Mouse (Mus musculus) heart, embryonic 15.5 days (tissue): Measurements from ENCODE around the gene Clmp. TPM values are rescaled to one million over a fixed set of nuclear protein-coding genes. Genes with fewer than 3 reads are reported as not detected.

ENCODE experiments used
- ATAC-seq: fragments of 200-750 bp; cut with Nextera tagmentation; replicated peaks from 2 replicates; pipeline ENCODE4 v1.8.0; 2017; ENCODE audit warnings: low read depth, moderate TSS enrichment; ENCODE audit not compliant: insufficient number of reproducible peaks, insufficient read depth, low FRiP score
- H3K27ac ChIP-seq: fragments of 300-500 bp; sonication (generic); 2 replicates; pipeline ENCODE4 v1.5.1; 2015; ENCODE audit warnings: mild to moderate bottlenecking, inconsistent platforms
- H3K27me3 ChIP-seq: fragments of 300-500 bp; sonication (generic); 2 replicates; pipeline ENCODE4 v1.6.1; 2015; ENCODE audit warnings: inconsistent platforms
- H3K36me3 ChIP-seq: fragments of 300-500 bp; sonication (generic); 2 replicates; pipeline ENCODE4 v1.6.1; 2015; ENCODE audit warnings: mild to moderate bottlenecking, inconsistent platforms
- H3K4me1 ChIP-seq: fragments of 300-500 bp; sonication (generic); replicated peaks from 2 replicates; pipeline ENCODE4 v1.6.1; 2015; ENCODE audit warnings: inconsistent platforms
- H3K4me2 ChIP-seq: fragments of 300-500 bp; sonication (generic); 2 replicates; pipeline ENCODE4 v1.6.1; 2015; ENCODE audit warnings: inconsistent platforms, mild to moderate bottlenecking, moderate library complexity
- H3K4me3 ChIP-seq: fragments of 300-500 bp; sonication (generic); 2 replicates; pipeline ENCODE4 v1.5.1; 2015; ENCODE audit warnings: mild to moderate bottlenecking, inconsistent platforms
- H3K9ac ChIP-seq: fragments of 300-500 bp; sonication (generic); 2 replicates; pipeline ENCODE4 v1.6.1; 2015; ENCODE audit warnings: mild to moderate bottlenecking, inconsistent platforms
- H3K9me3 ChIP-seq: fragments of 300-500 bp; sonication (generic); replicated peaks from 2 replicates; pipeline ENCODE4 v1.6.1; 2016; ENCODE audit warnings: inconsistent platforms
- WGBS: fragments of 180-500 bp; shearing (Covaris S2); methylation state at CpG from one replicate; pipeline ENCODE4 v1.1.7; 2015; ENCODE audit warnings: mixed read lengths; 5-methylcytosine and 5-hydroxymethylcytosine counted together
- polyA plus RNA-seq: library from polyadenylated mRNA; unstranded; fragments of >200 nt; fragmentation: Nextera tagmentation; extraction: Ambion mirVana; gene quantifications from 2 replicates; pipeline ENCODE4 v1.2.1, GENCODE M21; 2015

Gene Clmp
- polyA plus RNA-seq, 1 experiment from 2014 or later: 7.9 TPM

- Histone ChIP-seq H3K27me3 (no peaks in the 10 kb centered on the region), H3K9ac (no peak overlapping the region), H3K4me3 (no peak overlapping the region), H3K36me3 (no peaks in the 10 kb centered on the region), H3K4me2 (no peak overlapping the region), H3K27ac (0 out of 2 replicates have a peak overlapping the region, but pooled peaks have one; percentile 45), H3K4me1 (peaks cover 13% of the 10 kb centered on the region), H3K9me3 (no peaks in the 10 kb centered on the region)
- WGBS: 40% methylated on average over 2 of the region's 2 CpGs
- no peak for ATAC-seq
Observed at GRCm38 (mm10) chr9:40732302-40732701, 46.5 kb downstream of the Clmp start.

DNA sequence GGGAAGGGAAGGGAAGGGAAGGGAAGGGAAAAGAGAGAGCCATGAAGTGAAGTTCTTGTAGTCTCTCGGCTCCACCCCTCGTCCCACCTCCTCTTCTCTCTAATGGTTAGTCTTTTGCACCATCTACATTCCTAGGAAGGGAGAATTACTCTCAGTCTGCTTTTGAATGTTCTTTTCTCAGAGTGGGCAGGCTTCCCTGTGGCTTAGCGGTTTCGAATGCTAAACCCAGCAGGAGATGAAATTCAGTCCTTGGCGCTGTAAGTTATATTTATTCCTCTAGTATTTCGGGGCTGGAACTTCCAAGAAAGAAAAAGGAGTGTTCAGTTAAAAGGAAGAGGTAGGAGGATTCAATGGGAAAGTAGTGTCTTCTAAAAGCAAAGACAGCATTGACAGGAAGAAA, 51.4 kb downstream of the Clmp start:
- Histone ChIP-seq H3K27ac (no peak overlapping the region), H3K9ac (no peak overlapping the region), H3K4me2 (no peak overlapping the region), H3K36me3 (no peaks in the 10 kb centered on the region), H3K27me3 (no peaks in the 10 kb centered on the region), H3K4me1 (no peaks in the 10 kb centered on the region), H3K4me3 (no peak overlapping the region), H3K9me3 (no peaks in the 10 kb centered on the region)
- WGBS: 78% methylated on average over 6 of the region's 6 CpGs
- ATAC-seq: no peak

GRCm38 (mm10) chr9:40743525-40744034, 57.8 kb downstream of the Clmp start:
- Histone ChIP-seq H3K4me3 (no peak overlapping the region), H3K9ac (no peak overlapping the region), H3K4me1 (no peaks in the 10 kb centered on the region), H3K27ac (no peak overlapping the region), H3K27me3 (no peaks in the 10 kb centered on the region), H3K36me3 (no peaks in the 10 kb centered on the region), H3K4me2 (no peak overlapping the region), H3K9me3 (no peaks in the 10 kb centered on the region)
- WGBS: 40% methylated on average over 7 of the region's 7 CpGs
- ATAC-seq: no peak

GRCm38 (mm10) chr9:40744233-40744632, 58.5 kb downstream of the Clmp start:
- WGBS: 41% methylated on average over 3 of the region's 3 CpGs
- Histone ChIP-seq H3K4me1 (no peaks in the 10 kb centered on the region), H3K27me3 (no peaks in the 10 kb centered on the region), H3K9ac (no peak overlapping the region), H3K9me3 (no peaks in the 10 kb centered on the region), H3K36me3 (no peaks in the 10 kb centered on the region), H3K4me3 (no peak overlapping the region), H3K4me2 (no peak overlapping the region), H3K27ac (no peak overlapping the region)
- no peak for ATAC-seq

DNA sequence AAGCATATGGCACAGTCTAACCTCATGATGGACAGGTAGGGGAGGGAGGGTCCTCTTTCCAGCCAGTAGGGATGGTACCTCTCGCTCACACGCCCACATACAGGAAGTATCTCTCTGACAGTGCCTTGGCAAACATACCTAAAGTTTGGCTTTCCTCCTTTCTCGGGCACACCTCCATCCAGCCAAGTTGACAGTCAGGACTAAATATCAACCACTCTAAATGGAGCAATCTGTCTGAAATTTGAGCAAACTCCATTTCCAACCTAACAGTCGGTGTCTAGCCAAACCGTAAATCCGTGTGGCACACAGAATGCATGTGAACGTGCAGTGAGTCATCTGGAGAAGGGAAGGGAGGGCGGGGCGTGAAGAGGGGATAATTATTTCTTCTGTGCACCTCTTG, 61.0 kb downstream of the Clmp start:
- Histone ChIP-seq H3K9ac (no peak overlapping the region), H3K27me3 (no peaks in the 10 kb centered on the region), H3K4me2 (no peak overlapping the region), H3K9me3 (no peaks in the 10 kb centered on the region), H3K27ac (no peak overlapping the region), H3K36me3 (no peaks in the 10 kb centered on the region), H3K4me1 (no peaks in the 10 kb centered on the region), H3K4me3 (no peak overlapping the region)
- WGBS: 73% methylated on average over 9 of the region's 9 CpGs
- ATAC-seq: no peak

GRCm38 (mm10) chr9:40747249-40747648, 61.5 kb downstream of the Clmp start:
- no peaks in the 10 kb centered on the region for H3K9me3 ChIP-seq
- no peak for ATAC-seq
- H3K9ac ChIP-seq: no peak overlapping the region
- no peak overlapping the region for H3K27ac ChIP-seq
- WGBS: 72% methylated on average over 9 of the region's 9 CpGs
- H3K4me3 ChIP-seq: no peak overlapping the region
- no peaks in the 10 kb centered on the region for H3K36me3 ChIP-seq
- H3K4me1 ChIP-seq: no peaks in the 10 kb centered on the region
- no peak overlapping the region for H3K4me2 ChIP-seq
- no peaks in the 10 kb centered on the region for H3K27me3 ChIP-seq

DNA sequence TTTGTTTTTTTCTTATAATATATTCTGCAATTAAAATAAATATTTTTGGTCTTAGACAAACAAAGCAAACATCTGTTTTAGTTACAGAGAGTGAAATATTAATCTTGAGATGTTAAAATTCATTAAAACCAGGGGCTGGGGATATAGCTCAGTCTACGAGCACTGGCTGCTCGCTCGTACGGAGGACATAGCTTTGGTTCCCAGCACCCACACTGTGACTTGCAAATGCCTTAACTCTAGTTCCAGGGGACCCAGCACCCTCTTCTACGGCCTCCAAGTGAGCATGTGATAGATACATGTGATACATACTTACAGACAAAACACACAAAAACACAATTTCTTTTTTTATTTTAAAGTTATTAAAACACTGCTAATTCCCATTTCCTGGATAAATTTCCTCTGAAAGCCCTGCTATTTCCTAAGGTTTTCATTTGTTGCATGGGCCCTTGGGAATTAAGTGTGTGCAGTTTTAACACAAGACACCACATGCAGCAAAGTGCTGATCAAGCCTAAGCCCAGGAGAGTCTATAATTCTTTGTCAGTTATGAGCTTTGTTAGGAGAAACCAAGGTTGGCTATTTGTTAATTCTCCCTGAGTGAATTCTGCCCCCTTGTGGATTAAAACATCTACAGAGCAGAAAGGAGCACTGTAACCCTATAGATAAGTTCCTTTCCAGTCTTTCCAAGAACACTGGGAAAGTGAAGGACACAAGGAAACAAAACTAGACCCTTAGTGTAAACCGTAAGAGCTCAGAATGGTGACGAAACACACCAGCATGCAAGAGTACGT, 64.3 kb downstream of the Clmp start:
- Histone ChIP-seq H3K9me3 (no peaks in the 10 kb centered on the region), H3K27ac (no peak overlapping the region), H3K4me1 (no peaks in the 10 kb centered on the region), H3K9ac (no peak overlapping the region), H3K27me3 (no peaks in the 10 kb centered on the region), H3K4me3 (no peak overlapping the region), H3K36me3 (no peaks in the 10 kb centered on the region), H3K4me2 (no peak overlapping the region)
- 68% methylated on average over 8 of the region's 8 CpGs for WGBS
- ATAC-seq: no peak

DNA sequence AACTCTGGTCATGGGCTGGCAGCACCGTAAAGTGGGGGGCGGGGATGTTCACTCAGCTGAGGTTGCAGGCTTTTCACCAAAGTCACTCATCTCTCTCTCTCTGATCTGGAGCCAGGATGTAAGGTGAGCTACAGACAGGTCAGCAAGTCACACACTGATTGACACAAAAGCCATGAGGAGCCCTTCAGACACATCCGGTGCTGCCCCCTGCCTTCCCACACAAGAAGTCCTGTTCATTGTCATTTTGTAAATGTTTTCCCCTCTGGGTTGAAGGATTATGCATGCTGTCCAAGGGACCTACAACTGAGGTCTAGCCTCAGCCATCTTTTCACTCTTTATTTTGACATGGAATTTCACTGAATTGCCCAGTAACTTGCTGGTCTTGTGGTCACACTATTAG, 66.0 kb downstream of the Clmp start:
- no peak for ATAC-seq
- H3K36me3 ChIP-seq: no peaks in the 10 kb centered on the region
- WGBS: 64% methylated on average over 3 of the region's 3 CpGs
- no peak overlapping the region for H3K9ac ChIP-seq
- no peak overlapping the region for H3K27ac ChIP-seq
- no peak overlapping the region for H3K4me3 ChIP-seq
- H3K4me1 ChIP-seq: peaks cover 3% of the 10 kb centered on the region
- no peaks in the 10 kb centered on the region for H3K9me3 ChIP-seq
- no peak overlapping the region for H3K4me2 ChIP-seq
- H3K27me3 ChIP-seq: no peaks in the 10 kb centered on the region

DNA sequence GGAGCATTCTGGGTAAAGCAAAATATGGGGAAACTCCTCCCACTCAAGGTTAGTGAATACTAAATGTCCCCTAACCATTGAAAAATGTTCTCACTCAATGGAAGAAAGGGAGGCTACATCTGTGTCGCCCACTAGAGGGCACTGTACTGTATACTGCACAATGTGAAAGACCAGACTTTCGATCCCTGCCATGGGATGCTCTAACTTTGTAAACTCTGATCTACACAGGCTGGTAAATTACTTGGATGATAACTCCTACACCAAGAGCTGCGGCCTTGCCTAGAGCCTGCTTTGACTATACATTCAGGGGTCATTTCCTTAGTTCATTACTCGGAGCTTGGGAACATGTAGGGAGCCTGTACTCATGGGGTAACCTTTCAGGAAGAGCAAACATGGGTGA, 70.6 kb downstream of the Clmp start:
- WGBS: 22% methylated on average over 4 of the region's 4 CpGs
- H3K9me3 ChIP-seq: no peaks in the 10 kb centered on the region
- ATAC-seq: peak; percentile 27; the same call in 1 of the 2 replicates
- peak overlapping the region; percentile 85 for H3K27ac ChIP-seq
- no peaks in the 10 kb centered on the region for H3K36me3 ChIP-seq
- peaks cover 14% of the 10 kb centered on the region for H3K4me1 ChIP-seq
- H3K9ac ChIP-seq: no peak overlapping the region
- H3K4me3 ChIP-seq: peak overlapping the region; percentile 32
- H3K4me2 ChIP-seq: peak overlapping the region; percentile 57
- H3K27me3 ChIP-seq: no peaks in the 10 kb centered on the region

- Histone ChIP-seq H3K36me3 (no peaks in the 10 kb centered on the region), H3K4me1 (peaks cover 14% of the 10 kb centered on the region), H3K9me3 (no peaks in the 10 kb centered on the region), H3K9ac (peak overlapping the region; percentile 32), H3K27me3 (no peaks in the 10 kb centered on the region), H3K27ac (peak overlapping the region; percentile 85), H3K4me2 (peak overlapping the region; percentile 57), H3K4me3 (peak overlapping the region; percentile 32)
- 11% methylated on average over 12 of the region's 12 CpGs for WGBS
- ATAC-seq: peak; percentile 71
Observed at GRCm38 (mm10) chr9:40757105-40757626, 71.4 kb downstream of the Clmp start.

GRCm38 (mm10) chr9:40757685-40758270, 72.0 kb downstream of the Clmp start:
- peak; percentile 86 for ATAC-seq
- Histone ChIP-seq H3K9ac (no peak overlapping the region), H3K27ac (peak overlapping the region; percentile 85), H3K9me3 (no peaks in the 10 kb centered on the region), H3K4me1 (peaks cover 14% of the 10 kb centered on the region), H3K36me3 (no peaks in the 10 kb centered on the region), H3K4me2 (peak overlapping the region; percentile 57), H3K4me3 (peak overlapping the region; percentile 32), H3K27me3 (no peaks in the 10 kb centered on the region)
- WGBS: 6% methylated on average over 22 of the region's 22 CpGs
